Mouse (Mus musculus) hematopoietic stem cell, adult 5-6 weeks (primary cell): ENCODE data around the gene Adgrf5. TPM values are rescaled to one million over a fixed set of nuclear protein-coding genes. Genes with fewer than 3 reads are reported as not detected.

Experiments
- ATAC-seq, 2 experiments: fragments of 125-278 bp in 1 of 2; replicated peaks in 1 of 2; 2 replicates each; pipeline ENCODE4 v1.8.0; 2016 to 2017; ENCODE audit warnings: inconsistent platforms in 2 of 2, mild to moderate bottlenecking in 2 of 2, moderate number of reproducible peaks in 2 of 2, low read depth in 1 of 2, moderate TSS enrichment in 1 of 2; ENCODE audit not compliant: low FRiP score in 2 of 2, poor library complexity in 2 of 2, severe bottlenecking in 2 of 2, insufficient read depth in 1 of 2, low TSS enrichment in 1 of 2
- total RNA-seq: library from RNA; stranded (forward); fragments of 172-1452, 232-1000 nt; gene quantifications from 2 replicates; pipeline ENCODE4 v1.2.3, GENCODE M21; 2017

Gene Adgrf5
- total RNA-seq, 1 experiment from 2014 or later, result not detected

- no peak for ATAC-seq
These were observed 6.2 kb downstream of the Adgrf5 start for GRCm38 (mm10) chr17:43366486-43366885.

- no peak for ATAC-seq
These were observed 7.9 kb downstream of the Adgrf5 start for GRCm38 (mm10) chr17:43368171-43368576.

DNA sequence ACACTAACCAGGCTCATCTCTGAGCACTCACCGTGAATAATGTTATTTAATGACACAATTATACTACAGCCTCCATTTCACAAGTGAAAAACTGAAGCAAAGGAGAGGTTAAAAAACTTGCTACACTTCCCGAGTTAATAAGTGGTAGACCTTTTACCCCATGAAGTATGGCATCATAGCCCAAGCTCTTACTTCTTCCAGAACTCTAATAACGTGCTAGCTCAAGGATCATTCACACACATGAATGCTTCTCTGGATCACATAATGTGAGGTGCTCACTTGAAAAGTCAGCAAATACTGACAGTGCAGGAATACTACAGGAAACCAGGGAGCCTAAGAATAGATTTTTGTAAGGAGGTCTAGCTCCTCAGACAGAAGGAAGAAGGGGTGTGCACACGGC, 12.4 kb downstream of the Adgrf5 start:
- no peak for ATAC-seq

DNA sequence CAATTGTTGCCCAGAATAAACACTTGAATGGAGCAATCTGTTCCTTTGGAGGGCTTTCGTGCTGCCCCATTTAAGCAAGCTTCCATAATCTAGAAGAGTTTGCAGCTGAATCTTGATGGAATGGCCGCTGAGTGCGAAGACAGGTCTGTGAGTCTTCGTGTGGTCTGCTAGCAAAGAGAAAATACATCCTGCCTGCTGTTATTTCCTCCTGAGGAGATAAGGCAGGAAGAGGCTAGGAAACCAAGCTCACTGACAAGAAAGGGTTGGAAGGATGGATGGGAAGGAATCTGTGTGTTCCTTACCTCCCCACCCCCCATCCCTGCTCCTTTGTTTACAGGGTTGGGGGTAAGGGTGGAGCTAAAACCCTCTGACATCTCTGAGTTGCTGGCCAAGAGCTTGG, 13.8 kb downstream of the Adgrf5 start:
- no peak for ATAC-seq

GRCm38 (mm10) chr17:43376527-43376926, 16.3 kb downstream of the Adgrf5 start:
- no peak for ATAC-seq

DNA sequence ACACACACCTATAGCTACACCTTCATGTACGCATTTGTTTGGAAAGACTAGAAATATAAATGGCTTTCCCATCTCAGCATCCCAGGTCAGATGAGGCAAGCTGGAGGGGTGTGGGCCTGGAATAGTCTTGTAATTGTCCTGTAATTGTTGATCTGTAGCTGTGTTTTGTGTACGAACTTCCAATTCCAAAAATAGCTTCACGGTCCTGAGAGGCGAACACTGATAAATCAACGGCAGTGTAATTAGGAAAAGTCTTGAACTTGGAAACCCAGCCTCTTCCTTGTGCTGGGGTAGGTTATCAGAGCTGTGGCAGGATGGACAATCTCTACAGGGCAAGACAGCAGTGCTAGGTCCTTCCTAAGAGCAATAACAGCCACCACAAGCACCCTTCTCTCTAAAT, 18.5 kb downstream of the Adgrf5 start:
- ATAC-seq, result no peak

DNA sequence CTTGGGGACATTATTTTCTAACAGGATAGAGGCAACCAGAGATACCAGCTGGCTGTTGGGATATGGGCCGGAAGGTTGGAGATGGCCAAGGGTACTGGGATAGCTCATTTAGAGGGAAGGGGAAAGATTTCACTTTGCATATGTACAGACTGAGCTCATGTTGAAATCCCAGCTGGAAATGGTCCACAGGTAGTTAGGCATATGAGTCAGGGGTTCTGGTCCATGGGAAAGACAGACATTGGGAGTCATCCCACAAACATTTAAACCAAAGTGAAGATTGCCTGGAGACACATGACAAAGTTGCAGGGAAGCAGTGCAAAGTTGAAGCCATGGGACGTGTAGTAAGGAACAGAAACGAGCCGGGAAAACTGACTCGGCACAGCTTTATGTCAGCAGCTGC, 26.1 kb downstream of the Adgrf5 start:
- no peak for ATAC-seq

- ATAC-seq, result no peak
These were observed 26.9 kb downstream of the Adgrf5 start for GRCm38 (mm10) chr17:43387171-43387570.

GRCm38 (mm10) chr17:43389256-43389655, 29.0 kb downstream of the Adgrf5 start:
- ATAC-seq, result no peak

DNA sequence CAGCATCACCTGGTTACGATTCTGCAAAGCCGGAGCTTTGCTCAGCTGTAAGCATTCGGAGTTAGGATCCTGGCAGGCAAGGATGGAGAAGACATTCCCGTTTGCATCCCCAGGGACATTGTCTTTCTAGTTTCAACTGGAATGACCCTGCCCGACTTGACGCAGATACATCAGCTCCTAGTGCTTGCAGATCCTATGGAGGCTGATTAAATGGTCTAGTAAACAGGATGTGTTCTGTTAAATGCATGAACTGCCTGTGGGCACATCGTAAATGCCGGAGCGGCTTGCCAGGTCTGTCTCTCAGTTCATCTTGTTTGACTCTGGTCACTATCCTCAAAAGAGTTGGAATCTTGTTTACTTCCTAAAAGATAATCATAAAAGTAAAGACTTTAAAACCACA, 31.9 kb downstream of the Adgrf5 start:
- no peak for ATAC-seq

GRCm38 (mm10) chr17:43393669-43394068, 33.4 kb downstream of the Adgrf5 start:
- no peak for ATAC-seq

DNA sequence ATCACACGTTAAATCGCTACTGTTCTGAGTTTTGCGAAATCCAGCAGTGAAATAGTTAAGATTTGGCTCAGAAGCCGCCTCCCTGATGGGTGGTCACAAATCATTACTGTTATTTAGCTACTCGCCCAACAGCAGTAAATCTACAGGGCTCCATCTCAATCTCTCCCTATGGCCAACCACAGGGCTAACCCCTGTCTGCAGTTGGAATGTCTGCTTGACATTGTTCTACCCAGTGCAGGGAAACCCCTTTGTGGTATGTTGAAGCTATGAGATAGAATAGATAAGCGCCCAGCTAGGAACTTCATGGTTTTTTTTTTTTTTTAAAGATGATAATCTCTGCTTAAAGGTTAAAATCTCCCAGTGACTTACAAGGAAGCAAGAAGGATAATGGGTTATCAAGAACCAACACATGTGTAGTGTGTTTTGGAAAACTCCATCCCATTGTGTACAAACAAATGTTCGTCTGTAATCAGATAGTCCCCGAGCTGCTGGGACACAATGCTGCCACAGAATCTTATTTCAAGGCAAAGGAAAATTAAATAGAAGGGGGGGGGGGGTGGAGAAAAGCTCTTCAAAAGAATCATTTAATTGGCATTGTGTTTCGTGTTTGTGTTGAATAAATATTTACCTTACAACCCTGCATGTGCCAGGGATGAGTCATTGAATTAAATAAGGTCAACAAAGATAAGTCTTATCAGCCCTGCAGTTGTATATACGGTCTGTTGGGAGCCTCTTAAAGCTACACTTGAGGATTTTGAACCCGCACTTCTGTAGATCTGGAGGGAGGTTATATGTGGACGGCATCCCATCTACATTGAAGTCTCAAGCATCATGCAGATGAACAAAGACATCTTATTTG, 35.4 kb downstream of the Adgrf5 start:
- ATAC-seq, result no peak

DNA sequence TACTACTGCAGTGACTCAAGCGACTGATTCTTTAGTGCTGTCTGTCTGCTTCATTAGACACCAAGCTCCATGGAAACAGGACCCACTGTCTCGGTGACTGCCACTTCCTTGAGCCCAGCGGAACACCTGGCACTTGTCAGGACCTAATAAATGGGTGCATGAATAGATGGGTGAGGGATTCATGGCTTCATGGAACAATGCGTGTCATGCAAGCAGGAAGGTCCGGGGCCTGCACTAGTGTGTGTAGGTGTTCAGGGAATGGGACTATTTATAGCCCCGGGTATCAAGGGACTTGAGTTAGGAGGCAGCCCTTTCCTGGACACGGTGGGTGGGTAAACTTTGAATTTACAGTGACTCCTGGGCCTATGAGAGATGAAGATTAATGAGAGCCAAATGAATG, 38.4 kb downstream of the Adgrf5 start:
- no peak for ATAC-seq

GRCm38 (mm10) chr17:43399151-43399550, 38.9 kb downstream of the Adgrf5 start:
- no peak for ATAC-seq

- no peak for ATAC-seq
These were observed 40.2 kb downstream of the Adgrf5 start for GRCm38 (mm10) chr17:43400483-43400882.

GRCm38 (mm10) chr17:43403851-43404250, 43.6 kb downstream of the Adgrf5 start:
- no peak for ATAC-seq

GRCm38 (mm10) chr17:43404408-43404807, 44.2 kb downstream of the Adgrf5 start:
- no peak for ATAC-seq

DNA sequence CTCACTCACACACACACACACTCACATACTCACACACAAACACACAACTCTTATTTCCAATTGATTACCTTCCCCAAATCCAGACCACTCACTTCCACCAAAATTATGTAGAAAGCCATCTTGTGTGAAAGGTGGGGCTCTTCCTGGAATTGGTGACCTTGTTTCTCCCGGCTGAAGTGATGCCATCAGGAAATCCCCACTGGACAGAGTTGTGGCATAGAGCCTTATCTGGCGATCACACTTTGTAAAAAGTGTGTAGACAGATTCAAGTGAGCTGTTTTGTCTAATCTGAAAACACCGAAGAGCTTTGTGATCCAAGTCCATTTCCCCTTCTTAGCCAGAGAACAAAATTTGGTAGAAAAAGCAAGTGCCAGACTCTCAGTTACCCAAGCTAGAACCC, 46.1 kb downstream of the Adgrf5 start:
- no peak for ATAC-seq

DNA sequence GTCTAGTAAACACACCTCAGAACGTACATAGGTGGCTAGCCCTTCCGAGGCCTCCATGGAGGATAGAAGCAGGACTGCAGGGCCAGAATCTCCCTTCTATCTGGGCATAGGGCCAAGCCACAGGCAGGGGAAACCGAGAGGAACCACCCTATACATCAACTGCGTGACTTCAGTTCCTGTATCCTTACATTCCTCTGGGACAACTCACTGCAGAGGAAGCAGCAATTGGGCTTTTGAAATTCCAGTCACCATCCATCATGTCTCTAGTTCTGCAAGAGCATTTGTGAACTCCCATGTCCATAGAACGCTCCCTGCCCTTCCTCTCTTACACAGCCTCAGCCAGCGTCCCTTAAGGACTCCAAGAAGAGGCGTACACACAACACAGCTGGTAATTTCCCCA, 47.3 kb downstream of the Adgrf5 start:
- peak; percentile 27 to 48; a peak in 1 of 4 replicates for ATAC-seq
